31 mouse cellular contexts compared by ENCODE assay signal in the genomic region with DNA sequence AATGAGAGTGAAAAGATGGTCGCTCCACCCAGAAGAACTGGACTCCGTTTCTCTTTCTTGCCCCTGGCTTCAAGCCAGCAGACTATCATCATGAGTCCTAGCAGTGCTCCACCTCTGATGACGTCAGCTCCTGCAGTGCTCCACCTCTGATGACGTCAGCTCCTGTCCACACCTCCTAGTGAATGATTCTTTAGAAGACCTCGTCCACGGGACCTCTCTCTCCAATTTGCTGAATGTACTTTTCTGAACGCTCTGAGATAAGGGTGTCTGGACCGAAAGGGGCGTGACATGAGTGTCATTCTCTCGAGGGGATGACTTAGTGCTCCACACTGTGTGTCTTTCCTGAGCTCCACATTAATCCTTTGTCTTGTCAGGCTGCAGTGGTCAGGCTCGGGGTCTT. TPM values are rescaled to one million over a fixed set of nuclear protein-coding genes. Genes with fewer than 3 reads are reported as not detected.
A peak's percentile ranks its signal among the peaks of the same experiment; 100 is the strongest.
DNase-seq lines count a peak whose midpoint lies in the region; ATAC-seq and TF ChIP-seq lines count a peak whose summit lies in the region.
"Had no signal": no experiment of that assay in that cellular context is flagged by ENCODE, and none has a peak within 500 bp of the region (broad histone marks: within the 10 kb centered on the region; RNA-seq: fewer than 3 reads in every experiment).

No protein-coding gene starts in this region.

- DNase-seq in heart, embryonic 10.5 days (ENCODE audit: low spot score), result peak; percentile 84
- no peak for DNase-seq in heart, adult 2 months
- peak; percentile 28 for DNase-seq in lung, embryonic 14.5 days
- DNase-seq in lung, postnatal 25 days (ENCODE audit: low spot score), result no peak
- DNase-seq in kidney, postnatal 4 days, result no peak
- no peak for DNase-seq in layer of hippocampus, postnatal 10 days (ENCODE audit: low spot score in 2 of 2)
- DNase-seq: adrenal gland, adult 8-10 months; cerebellum, adult 18-20 months; cerebellum, postnatal 14 days; gastrocnemius, postnatal 36 days; kidney, adult 18-20 months; layer of hippocampus, adult 9-11 months; left cerebral cortex, postnatal 4 days; liver; right cerebral cortex, postnatal 4 days; thymus, adult 2 months had no signal

- peak overlapping the region; percentile 78; the same call in 1 of the 2 replicates for H3K27ac ChIP-seq in heart, embryonic 10.5 days
- no peak overlapping the region for H3K27ac ChIP-seq in heart, adult 2 months
- no peak overlapping the region for H3K27ac ChIP-seq in lung, embryonic 14.5 days (ENCODE audit: low read depth)
- H3K27ac ChIP-seq in intestine, embryonic 15.5 days, result no peak overlapping the region
- H3K27ac ChIP-seq: embryonic facial prominence, embryonic 13.5 days; forebrain, embryonic 12.5 days; hindbrain, postnatal 0 days; left cerebral cortex, adult 2 months; liver, embryonic 15.5 days; macrophage; midbrain, embryonic 10.5 days; neural tube, embryonic 13.5 days had no signal

- H3K27me3 ChIP-seq in heart, embryonic 10.5 days (ENCODE audit: insufficient read depth, poor library complexity, severe bottlenecking), result no peaks in the 10 kb centered on the region
- no peaks in the 10 kb centered on the region for H3K27me3 ChIP-seq in heart, adult 2 months (ENCODE audit: control insufficient read depth, insufficient read depth, low read length)
- no peaks in the 10 kb centered on the region for H3K27me3 ChIP-seq in lung, embryonic 14.5 days (ENCODE audit: insufficient read depth, low read length)
- H3K27me3 ChIP-seq in intestine, embryonic 15.5 days (replicated peaks), result no peaks in the 10 kb centered on the region
- H3K27me3 ChIP-seq: forebrain, embryonic 12.5 days; liver, embryonic 15.5 days had no signal

- no peak; the same call in 1 of the 2 replicates for ATAC-seq in lung, embryonic 14.5 days (ENCODE audit: insufficient read depth)
- ATAC-seq in intestine, embryonic 15.5 days, result peak; percentile 80
- ATAC-seq: activated CD4-positive, CD25-positive, alpha-beta regulatory T cell, adult 4 months; hindbrain, postnatal 0 days; midbrain, embryonic 16.5 days had no signal

- TF ChIP-seq POLR2A in heart, adult 2 months (IDR thresholded peaks at IDR 0.05; ENCODE audit: insufficient read depth, low read depth, low read length), result no peak

- peaks cover 47% of the 10 kb centered on the region for H3K4me1 ChIP-seq in heart, embryonic 10.5 days
- H3K4me1 ChIP-seq in heart, adult 2 months (ENCODE audit: control insufficient read depth, insufficient read depth, low read length), result peaks cover 1% of the 10 kb centered on the region; the same call in 1 of the 2 replicates
- no peaks in the 10 kb centered on the region for H3K4me1 ChIP-seq in lung, embryonic 14.5 days (ENCODE audit: insufficient read depth)
- H3K4me1 ChIP-seq in intestine, embryonic 15.5 days (replicated peaks), result no peaks in the 10 kb centered on the region
- H3K4me1 ChIP-seq: embryonic facial prominence, embryonic 13.5 days; forebrain, embryonic 12.5 days; liver, embryonic 15.5 days; midbrain, embryonic 10.5 days; neural tube, embryonic 13.5 days had no signal

- 20% methylated on average over 11 of the region's 11 CpGs for WGBS in heart, embryonic 10.5 days
- 20% methylated on average over 11 of the region's 11 CpGs for WGBS in heart, adult 2 months
- WGBS in lung, embryonic 14.5 days, result 36% methylated on average over 11 of the region's 11 CpGs
- 34% methylated on average over 11 of the region's 11 CpGs for WGBS in intestine, embryonic 15.5 days

- H3K79me2 ChIP-seq in heart, adult 2 months (replicated peaks; ENCODE audit: control insufficient read depth, insufficient read depth, low read length), result no peaks in the 10 kb centered on the region

- no peaks in the 10 kb centered on the region for H3K9me3 ChIP-seq in heart, embryonic 10.5 days
- no peaks in the 10 kb centered on the region for H3K9me3 ChIP-seq in lung, embryonic 14.5 days (ENCODE audit: low read depth, low read length)
- no peaks in the 10 kb centered on the region for H3K9me3 ChIP-seq in intestine, embryonic 15.5 days
- H3K9me3 ChIP-seq: embryonic facial prominence, embryonic 13.5 days; forebrain, embryonic 12.5 days; G1E; liver, embryonic 15.5 days; midbrain, embryonic 10.5 days; neural tube, embryonic 13.5 days had no signal

- no peak for TF ChIP-seq CTCF in heart, adult 2 months (IDR thresholded peaks at IDR 0.05)
- TF ChIP-seq CTCF in lung, embryonic 14.5 days (IDR thresholded peaks at IDR 0.05; ENCODE audit: low read depth), result no peak

- H3K9ac ChIP-seq in heart, adult 2 months (ENCODE audit: low read depth, low read length), result no peak overlapping the region
- H3K9ac ChIP-seq in lung, embryonic 14.5 days, result no peak overlapping the region
- no peak overlapping the region for H3K9ac ChIP-seq in intestine, embryonic 15.5 days
- H3K9ac ChIP-seq: embryonic facial prominence, embryonic 13.5 days; forebrain, embryonic 12.5 days; liver, embryonic 15.5 days; neural tube, embryonic 13.5 days had no signal

- no peaks in the 10 kb centered on the region for H3K36me3 ChIP-seq in heart, embryonic 10.5 days
- H3K36me3 ChIP-seq in heart, adult 2 months (ENCODE audit: control insufficient read depth, insufficient read depth, low read length), result no peaks in the 10 kb centered on the region
- H3K36me3 ChIP-seq in lung, embryonic 14.5 days (ENCODE audit: insufficient read depth), result no peaks in the 10 kb centered on the region
- no peaks in the 10 kb centered on the region for H3K36me3 ChIP-seq in intestine, embryonic 15.5 days
- H3K36me3 ChIP-seq: embryonic facial prominence, embryonic 13.5 days; forebrain, embryonic 12.5 days; G1E; liver, embryonic 15.5 days; midbrain, embryonic 10.5 days; neural tube, embryonic 13.5 days had no signal

- TF ChIP-seq EP300 in heart, adult 2 months (IDR thresholded peaks at IDR 0.05; ENCODE audit: insufficient read depth, low read depth, low read length), result no peak

- H3K4me3 ChIP-seq in heart, embryonic 10.5 days, result no peak overlapping the region
- H3K4me3 ChIP-seq in heart, adult 2 months, result no peak overlapping the region
- H3K4me3 ChIP-seq in lung, embryonic 14.5 days (ENCODE audit: low read depth, low read length), result no peak overlapping the region
- no peak overlapping the region for H3K4me3 ChIP-seq in intestine, embryonic 15.5 days (replicated peaks)
- H3K4me3 ChIP-seq: embryonic facial prominence, embryonic 13.5 days; erythroblast, embryonic 14.5 days; forebrain, embryonic 12.5 days; left cerebral cortex, adult 2 months; liver, embryonic 15.5 days; midbrain, embryonic 10.5 days; myocyte; neural tube, embryonic 13.5 days had no signal

- H3K4me2 ChIP-seq in lung, embryonic 14.5 days, result no peak overlapping the region
- H3K4me2 ChIP-seq in intestine, embryonic 15.5 days (replicated peaks), result no peak overlapping the region
- H3K4me2 ChIP-seq: embryonic facial prominence, embryonic 13.5 days; forebrain, embryonic 12.5 days; liver, embryonic 15.5 days; neural tube, embryonic 13.5 days had no signal

- intact Hi-C loops in heart, adult 2 months (cut with DNase I), result no loop called here

RNA-seq across cellular contexts. Expression of gene Lpar3, which starts 15.5 kb away (rescaled TPM):
- 27.0 and 50.0 TPM in 2 replicates for polyA plus RNA-seq in heart, embryonic 10.5 days (2016; fragmentation: Nextera tagmentation; extraction: Ambion mirVana)
- under 1 TPM; 0.10 to 0.32 TPM for total RNA-seq in heart, adult 2 months (2021)
- 0.68 and 1.2 TPM in 2 replicates for polyA plus RNA-seq in heart, adult 2 months (2012; rRNA removed)
- 1.8 and 1.9 TPM in 2 replicates for polyA plus RNA-seq in lung, embryonic 14.5 days (2014; fragmentation: Nextera tagmentation; extraction: Ambion mirVana)
- 1.8 and 1.9 TPM in 2 replicates for polyA plus RNA-seq in intestine, embryonic 15.5 days (2015; fragmentation: Nextera tagmentation; extraction: Ambion mirVana)
- total RNA-seq in layer of hippocampus, postnatal 10 days (2021), result under 1 TPM; 0.47 to 0.66 TPM
- polyA plus RNA-seq: activated CD4-positive, CD25-positive, alpha-beta regulatory T cell, adult 4 months; G1E; macrophage had no signal

RNA-seq across cellular contexts. Expression of gene Mcoln2, which starts 55.7 kb away (rescaled TPM):
- polyA plus RNA-seq in heart, embryonic 10.5 days (2016; fragmentation: Nextera tagmentation; extraction: Ambion mirVana), result 0.18 and 0.44 TPM in 2 replicates
- total RNA-seq in heart, adult 2 months (2021), result under 1 TPM in 1 of 2 experiments, not detected in 1; 0.18 TPM
- polyA plus RNA-seq in heart, adult 2 months (2012; rRNA removed), result 0.41 TPM in 1 of 2 replicates, not detected in the other
- polyA plus RNA-seq in lung, embryonic 14.5 days (2014; fragmentation: Nextera tagmentation; extraction: Ambion mirVana), result 0.32 and 0.33 TPM in 2 replicates
- 7.9 and 8.3 TPM in 2 replicates for polyA plus RNA-seq in intestine, embryonic 15.5 days (2015; fragmentation: Nextera tagmentation; extraction: Ambion mirVana)
- total RNA-seq in layer of hippocampus, postnatal 10 days (2021), result not detected
- total RNA-seq: gastrocnemius, adult 18-20 months; hindbrain, postnatal 0 days; left cerebral cortex, adult 2 months; left cerebral cortex, postnatal 4 days had no signal
- polyA plus RNA-seq: erythroblast, embryonic 14.5 days; G1E; myocyte had no signal

Comparison
In these comparisons a context has a peak if more than half of its experiments do, and no peak if none do; other contexts are left out.
1. DNase-seq: peak in heart, embryonic 10.5 days (single experiment) and lung, embryonic 14.5 days (single experiment); none in heart, adult 2 months (0 of 2), lung, postnatal 25 days (single experiment), kidney, postnatal 4 days (0 of 2) and layer of hippocampus, postnatal 10 days (0 of 2).